Mouse (Mus musculus): ENCODE measurements around the gene B230118H07Rik.

DNA sequence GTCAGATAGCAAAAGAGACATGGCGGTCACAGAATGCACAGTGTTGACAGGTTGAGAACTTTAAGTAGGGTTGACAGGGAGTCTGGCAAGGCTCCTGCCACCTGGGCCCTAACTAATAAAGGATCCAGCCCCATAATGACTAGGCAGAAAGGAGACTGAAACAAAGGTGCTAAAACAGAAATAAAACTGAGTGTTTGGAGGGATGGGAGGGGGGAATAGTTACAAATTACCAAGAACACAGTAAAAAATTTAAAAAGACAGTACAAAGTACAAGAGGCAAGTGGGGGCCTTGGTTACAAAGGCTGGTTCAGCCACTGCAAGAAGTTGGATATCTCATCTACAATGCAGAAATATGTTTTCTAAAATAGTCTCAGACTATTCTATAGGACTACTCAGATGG, 93.4 kb downstream of the B230118H07Rik start:
- no peak for TF ChIP-seq POLR2A (IDR thresholded peaks at IDR 0.05; ENCODE audit: low read depth, low read length)
- TF ChIP-seq CTCF (IDR thresholded peaks at IDR 0.05; ENCODE audit: extremely low read depth, insufficient read length, insufficient replicate concordance, low read depth, low read length): no peak
